Mouse (Mus musculus): ENCODE measurements around the gene P4ha2.

- no peak for TF ChIP-seq CTCF (IDR thresholded peaks at IDR 0.05; ENCODE audit: low read depth, low read length)
- no peak for TF ChIP-seq TAL1 (conservative IDR thresholded peaks at IDR 0.05; ENCODE audit: low read depth, low read length)
- no peak for TF ChIP-seq POLR2AphosphoS5 (IDR thresholded peaks at IDR 0.05; ENCODE audit: insufficient replicate concordance, low read depth, low read length)
- TF ChIP-seq GATA1 (IDR thresholded peaks at IDR 0.05; ENCODE audit: borderline replicate concordance, low read length) = no peak
- no peak for TF ChIP-seq GATA2 (IDR thresholded peaks at IDR 0.05; ENCODE audit: borderline replicate concordance, low read depth, low read length)
Observed at GRCm38 (mm10) chr11:54057428-54057827, 42.5 kb upstream of the P4ha2 start.
